Mouse (Mus musculus) G1E (cell line): Measurements from ENCODE around the gene Fry.

Source experiments
- CTCF ChIP-seq: IDR thresholded peaks from 2 replicates; pipeline ENCODE4 v1.5.1; 2012; ENCODE audit warnings: low read depth, low read length, inconsistent platforms, mixed read lengths
- GATA1 ChIP-seq: IDR thresholded peaks from 2 replicates; pipeline ENCODE4 v1.6.1; 2012; ENCODE audit warnings: borderline replicate concordance, low read length, inconsistent platforms, mixed read lengths
- POLR2AphosphoS5 ChIP-seq: IDR thresholded peaks from 2 replicates; pipeline ENCODE4 v1.6.1; 2012; ENCODE audit warnings: low read depth, low read length, inconsistent platforms; ENCODE audit not compliant: insufficient replicate concordance
- TAL1 ChIP-seq: conservative IDR thresholded peaks from 2 replicates; pipeline ENCODE4 v1.6.1; 2012; ENCODE audit warnings: low read depth, low read length, inconsistent platforms, mixed read lengths

GRCm38 (mm10) chr5:150259191-150260053, 141.0 kb downstream of the Fry start:
- TF ChIP-seq GATA1 = no peak
- no peak for TF ChIP-seq CTCF
- no peak for TF ChIP-seq POLR2AphosphoS5
- no peak for TF ChIP-seq TAL1
